Mouse (Mus musculus) cerebellum, postnatal 4 days (tissue): ENCODE measurements around the gene Crisp2.
"Not testable (repeated sequence)": the region's sequence is repeated elsewhere in the genome, so short reads cannot be mapped to it uniquely, and the experiment has no call there.

Experiments
- DNase-seq, 2 experiments: peaks; one replicate each; pipeline ENCODE4 v3.0.0; 2022; ENCODE audit warnings: low spot score in 2 of 2, mixed read lengths in 1 of 2

The Crisp2 gene

GRCm38 (mm10) chr17:40806953-40807572, at the start of gene Crisp2:
TSS of gene Crisp2 (minus strand) at chr17:40807003.
- no peak for DNase-seq

- DNase-seq: no peak
Observed at GRCm38 (mm10) chr17:40855065-40855464, 48.3 kb upstream of the Crisp2 start.

GRCm38 (mm10) chr17:40837308-40837707, 30.5 kb upstream of the Crisp2 start:
- DNase-seq: peak in 1 of 2 experiments; percentile 5

- no peak for DNase-seq
Observed at GRCm38 (mm10) chr17:40831870-40832269, 25.1 kb upstream of the Crisp2 start.

GRCm38 (mm10) chr17:40824549-40824948, 17.7 kb upstream of the Crisp2 start:
- DNase-seq: peak in 1 of 2 experiments; percentile 27

- DNase-seq: no peak
Observed at GRCm38 (mm10) chr17:40823817-40824216, 17.0 kb upstream of the Crisp2 start.

GRCm38 (mm10) chr17:40821477-40821876, 14.7 kb upstream of the Crisp2 start:
- DNase-seq: no peak

GRCm38 (mm10) chr17:40817340-40817943, 10.6 kb upstream of the Crisp2 start:
- DNase-seq: no peak

GRCm38 (mm10) chr17:40812259-40812658, 5.5 kb upstream of the Crisp2 start:
- no peak for DNase-seq

- DNase-seq: no peak
Observed at GRCm38 (mm10) chr17:40811560-40811959, 4.8 kb upstream of the Crisp2 start.

- DNase-seq: no peak
Observed at GRCm38 (mm10) chr17:40810934-40811333, 4.1 kb upstream of the Crisp2 start, which contains the start of gene Rhag. TSS of gene Rhag (plus strand) at chr17:40811126.

- DNase-seq: no peak
Observed at GRCm38 (mm10) chr17:40808071-40808470, 1.3 kb upstream of the Crisp2 start.

- DNase-seq: no peak
Observed at GRCm38 (mm10) chr17:40806550-40806949, 253 bp downstream of the Crisp2 start.

- DNase-seq: no peak
Observed at GRCm38 (mm10) chr17:40802707-40803340, 4.0 kb downstream of the Crisp2 start.

- peak in 1 of 2 experiments; percentile 7 for DNase-seq
Observed at GRCm38 (mm10) chr17:40793921-40794854, 12.6 kb downstream of the Crisp2 start.

GRCm38 (mm10) chr17:40789877-40790276, 16.9 kb downstream of the Crisp2 start:
- DNase-seq: no peak

GRCm38 (mm10) chr17:40767120-40767519, 39.7 kb downstream of the Crisp2 start:
- DNase-seq: no peak

- DNase-seq: no peak
Observed at GRCm38 (mm10) chr17:40763662-40764061, 43.1 kb downstream of the Crisp2 start.

- DNase-seq: no peak
Observed at GRCm38 (mm10) chr17:40731724-40732123, 75.1 kb downstream of the Crisp2 start.

GRCm38 (mm10) chr17:40731296-40731695, 75.5 kb downstream of the Crisp2 start:
- DNase-seq: no peak

GRCm38 (mm10) chr17:40726820-40727219, 80.0 kb downstream of the Crisp2 start, which contains the start of gene Esp1:
TSS of gene Esp1 (plus strand) at chr17:40727120.
- no peak for DNase-seq

GRCm38 (mm10) chr17:40717055-40717454, 89.7 kb downstream of the Crisp2 start:
- not testable (repeated sequence) for DNase-seq
